Mouse (Mus musculus): ENCODE measurements around the gene Cplx3.

The Cplx3 gene

GRCm38 (mm10) chr9:57606139-57606851 lies at the start of gene Cplx3:
Gene Cplx3 (minus strand): TSS chr9:57606281.
- peak; percentile 54 for DNase-seq (ENCODE audit: low read depth, low spot score)

DNA sequence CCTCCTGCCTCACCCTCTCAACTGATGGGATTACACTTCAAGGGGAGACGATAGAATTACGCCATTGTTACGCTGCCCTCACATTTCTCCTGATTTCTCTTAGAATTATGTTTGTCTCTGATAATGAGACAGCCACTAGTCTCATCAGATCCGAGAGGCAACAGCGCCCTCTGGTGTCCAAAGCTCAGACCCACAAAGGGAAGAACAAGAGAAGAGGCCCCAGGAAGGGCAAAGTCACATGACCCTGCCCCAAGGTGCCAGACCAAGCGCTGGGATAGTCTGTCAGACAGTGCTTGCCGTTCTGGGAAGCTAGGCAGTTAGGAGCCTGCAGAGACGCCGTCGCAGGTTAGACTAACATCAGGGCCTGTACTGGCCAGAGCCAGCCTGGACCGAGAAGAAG lies 49.7 kb upstream of the Cplx3 start:
- peak; percentile 96 for DNase-seq (ENCODE audit: low read depth, low spot score)

DNA sequence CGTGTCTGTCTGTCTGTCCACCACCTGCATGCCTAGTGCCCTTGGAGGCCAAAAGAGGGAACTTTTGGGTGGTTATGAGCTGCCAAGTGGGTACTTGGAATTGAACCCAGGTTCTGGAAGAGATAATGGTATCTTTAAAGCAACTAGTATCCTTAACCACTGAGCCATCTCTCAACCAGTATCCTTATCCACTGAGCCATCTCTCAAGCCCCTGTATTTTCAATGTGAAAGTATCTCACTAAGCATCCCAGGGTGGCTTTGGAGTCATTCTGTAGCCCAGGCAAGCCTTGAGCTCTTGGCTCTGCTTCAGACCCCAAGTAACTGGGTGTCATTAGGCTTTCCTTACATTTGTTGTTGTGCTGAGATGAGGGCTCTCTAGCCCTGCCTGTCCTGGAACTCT lies 48.9 kb upstream of the Cplx3 start:
- peak; percentile 3 for DNase-seq (ENCODE audit: low read depth, low spot score)

DNA sequence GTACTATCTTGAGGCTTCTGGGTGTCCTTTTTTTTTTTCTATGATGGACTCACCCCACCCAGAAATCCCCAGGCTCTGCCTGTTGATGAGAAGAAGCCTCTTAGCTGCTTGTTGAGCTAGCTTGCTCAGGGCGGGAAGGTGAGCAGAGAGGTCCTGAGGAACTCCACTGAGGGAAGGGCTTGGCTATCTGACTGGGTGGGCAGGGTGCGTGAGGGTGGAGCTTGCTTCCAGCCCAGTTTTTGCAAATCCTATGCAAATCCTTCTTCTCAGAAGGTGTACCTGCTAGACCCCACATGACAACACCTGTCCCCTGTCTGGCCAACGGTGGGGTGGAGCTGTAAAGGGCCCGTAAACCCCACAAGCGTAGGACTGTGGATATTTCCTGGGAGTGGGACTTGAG lies 47.2 kb upstream of the Cplx3 start, which contains the start of gene Csk:
Gene Csk, minus strand, starts transcription at position 349 of the 400 bp plus-strand sequence.
- DNase-seq (ENCODE audit: low read depth, low spot score): peak; percentile 26

DNA sequence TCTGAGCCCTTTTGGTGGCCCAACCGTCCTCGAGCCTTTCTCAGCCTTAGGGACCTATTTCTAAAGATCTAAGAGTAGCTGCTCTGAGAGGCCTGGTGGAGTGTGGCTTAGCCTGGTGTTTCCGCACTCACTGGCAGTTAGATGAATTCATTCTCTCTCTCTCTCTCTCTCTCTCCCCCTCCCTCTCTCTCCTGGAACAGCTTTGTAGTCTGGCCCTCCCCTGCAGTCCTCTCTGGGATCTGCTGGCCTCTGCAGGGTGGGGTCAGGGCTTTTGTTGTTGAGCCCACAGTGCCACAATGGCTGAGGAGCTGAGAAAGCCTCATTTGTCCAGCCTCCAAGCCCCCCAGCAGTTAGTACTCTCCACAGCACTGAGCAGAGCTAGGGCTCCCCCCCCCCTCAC lies 46.8 kb upstream of the Cplx3 start:
- peak; percentile 44 for DNase-seq (ENCODE audit: low read depth, low spot score)

DNA sequence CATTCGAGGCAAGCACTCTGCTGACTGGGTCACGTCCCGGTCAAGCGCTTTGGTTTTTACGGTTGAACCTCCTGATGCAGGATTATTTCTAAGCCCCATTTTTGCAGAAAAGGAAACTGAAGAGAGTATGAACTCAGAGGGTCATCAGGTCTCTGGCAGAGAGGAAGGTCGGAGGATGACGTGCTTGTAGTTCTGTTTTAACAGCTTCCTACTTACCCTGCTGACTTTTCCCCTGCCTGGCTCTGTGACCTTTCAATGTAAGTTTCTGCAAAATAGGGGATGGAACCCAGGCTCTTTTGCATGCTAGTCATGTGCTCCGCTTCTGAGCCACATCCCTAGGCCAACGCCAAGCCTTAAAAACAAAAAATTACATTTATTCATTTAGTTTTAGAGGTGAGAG lies 46.3 kb upstream of the Cplx3 start:
- peak; percentile 50 for DNase-seq (ENCODE audit: low read depth, low spot score)

- peak; percentile 72 for DNase-seq (ENCODE audit: low read depth, low spot score)
Observed at GRCm38 (mm10) chr9:57650786-57651311, 44.8 kb upstream of the Cplx3 start.

DNA sequence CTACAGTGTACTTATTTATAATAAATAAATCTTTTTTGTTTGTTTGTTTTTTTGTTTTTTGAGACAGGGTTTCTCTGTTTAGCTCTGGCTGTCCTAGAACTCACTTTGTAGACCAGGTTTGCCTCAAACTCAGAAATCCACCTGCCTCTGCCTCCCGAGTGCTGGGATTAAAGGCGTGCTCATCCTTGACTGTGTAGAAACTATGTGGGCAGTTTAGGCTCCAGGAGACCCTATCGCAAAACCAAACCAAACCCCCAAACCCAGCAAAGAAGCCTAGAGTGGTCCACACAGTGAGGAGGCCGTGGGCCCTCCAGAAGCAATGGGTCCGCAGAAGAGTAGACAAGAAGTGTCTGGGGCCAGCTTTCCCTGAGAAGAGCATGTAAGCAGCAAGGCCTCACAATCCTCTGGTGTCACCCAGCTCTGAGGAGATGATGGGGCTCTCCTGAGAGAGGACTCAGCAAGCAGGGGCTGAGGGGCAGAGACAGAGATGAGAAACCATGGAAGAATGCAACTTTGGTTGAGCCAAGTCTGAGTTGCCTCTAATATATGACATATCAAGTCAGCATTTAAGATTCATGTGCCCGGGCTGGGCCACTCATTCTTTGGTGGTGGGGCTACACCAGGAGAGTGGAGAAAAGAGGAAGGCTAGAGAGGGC lies 44.2 kb upstream of the Cplx3 start:
- DNase-seq (ENCODE audit: low read depth, low spot score): no peak

DNA sequence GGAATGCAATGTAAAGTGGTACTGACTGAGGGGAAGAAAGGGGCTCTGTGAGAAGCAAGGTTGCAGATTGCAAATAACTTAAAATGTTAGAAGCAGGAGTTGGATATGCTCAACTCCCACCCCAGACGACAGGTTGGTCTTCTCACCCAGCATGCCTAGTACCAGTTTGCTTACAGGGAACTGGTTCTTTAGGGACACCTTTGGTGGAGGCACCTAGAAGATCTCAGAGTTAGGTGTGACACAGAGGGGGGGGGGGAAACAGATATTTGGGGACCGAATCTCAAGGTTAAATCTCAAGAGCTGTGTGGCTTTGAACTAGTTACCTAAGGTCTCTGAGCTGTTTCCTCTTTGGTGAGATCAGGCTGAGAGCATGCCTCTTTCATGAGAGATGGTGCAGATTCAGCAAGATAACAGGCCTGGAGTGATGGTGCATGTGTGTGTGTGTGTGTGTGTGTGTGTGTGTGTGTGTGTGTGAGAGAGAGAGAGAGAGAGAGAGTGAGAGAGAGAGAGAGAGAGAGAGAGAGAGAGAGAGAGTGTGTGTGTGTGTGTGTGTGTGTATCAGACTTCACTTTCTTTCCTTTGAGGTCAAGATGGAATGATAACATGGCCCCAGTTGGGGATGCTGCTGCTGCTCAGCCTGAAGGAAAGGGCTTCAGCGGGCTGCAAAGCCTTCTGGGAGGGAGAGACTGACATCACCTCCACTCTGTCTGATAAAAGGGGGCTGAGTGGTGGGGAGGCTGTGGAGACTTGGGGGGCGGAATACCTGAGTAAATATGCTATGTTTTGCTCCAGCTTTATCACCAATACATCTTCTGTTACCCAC lies 41.4 kb upstream of the Cplx3 start:
- DNase-seq (ENCODE audit: low read depth, low spot score): peak; percentile 84

DNA sequence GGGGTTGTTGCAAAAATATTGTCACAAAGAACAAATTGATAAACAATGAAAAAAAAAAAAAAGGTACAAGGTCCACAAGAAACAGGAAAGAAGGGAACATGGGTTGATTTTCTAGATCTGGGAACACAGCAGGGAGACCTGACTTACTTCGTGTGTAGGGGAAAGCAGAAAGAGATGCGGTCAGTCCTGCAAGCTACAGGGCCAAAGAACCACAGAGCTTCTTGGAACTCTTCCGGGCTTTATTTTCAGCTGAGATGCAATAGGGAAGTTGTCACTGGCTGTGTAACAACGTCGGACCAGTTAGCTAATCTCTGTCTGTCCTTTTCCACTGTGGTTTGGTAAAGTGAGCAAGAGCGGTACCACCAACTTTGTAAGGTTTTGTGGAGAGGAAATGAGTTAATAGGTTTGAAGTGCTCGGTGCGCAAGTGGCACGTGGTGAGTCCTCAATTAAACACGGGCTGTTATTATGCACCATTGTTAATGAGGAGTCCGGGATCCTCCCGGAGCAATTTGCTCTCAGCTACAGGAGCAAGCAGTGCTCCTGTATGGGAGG lies 40.5 kb upstream of the Cplx3 start:
- peak; percentile 77 for DNase-seq (ENCODE audit: low read depth, low spot score)

DNA sequence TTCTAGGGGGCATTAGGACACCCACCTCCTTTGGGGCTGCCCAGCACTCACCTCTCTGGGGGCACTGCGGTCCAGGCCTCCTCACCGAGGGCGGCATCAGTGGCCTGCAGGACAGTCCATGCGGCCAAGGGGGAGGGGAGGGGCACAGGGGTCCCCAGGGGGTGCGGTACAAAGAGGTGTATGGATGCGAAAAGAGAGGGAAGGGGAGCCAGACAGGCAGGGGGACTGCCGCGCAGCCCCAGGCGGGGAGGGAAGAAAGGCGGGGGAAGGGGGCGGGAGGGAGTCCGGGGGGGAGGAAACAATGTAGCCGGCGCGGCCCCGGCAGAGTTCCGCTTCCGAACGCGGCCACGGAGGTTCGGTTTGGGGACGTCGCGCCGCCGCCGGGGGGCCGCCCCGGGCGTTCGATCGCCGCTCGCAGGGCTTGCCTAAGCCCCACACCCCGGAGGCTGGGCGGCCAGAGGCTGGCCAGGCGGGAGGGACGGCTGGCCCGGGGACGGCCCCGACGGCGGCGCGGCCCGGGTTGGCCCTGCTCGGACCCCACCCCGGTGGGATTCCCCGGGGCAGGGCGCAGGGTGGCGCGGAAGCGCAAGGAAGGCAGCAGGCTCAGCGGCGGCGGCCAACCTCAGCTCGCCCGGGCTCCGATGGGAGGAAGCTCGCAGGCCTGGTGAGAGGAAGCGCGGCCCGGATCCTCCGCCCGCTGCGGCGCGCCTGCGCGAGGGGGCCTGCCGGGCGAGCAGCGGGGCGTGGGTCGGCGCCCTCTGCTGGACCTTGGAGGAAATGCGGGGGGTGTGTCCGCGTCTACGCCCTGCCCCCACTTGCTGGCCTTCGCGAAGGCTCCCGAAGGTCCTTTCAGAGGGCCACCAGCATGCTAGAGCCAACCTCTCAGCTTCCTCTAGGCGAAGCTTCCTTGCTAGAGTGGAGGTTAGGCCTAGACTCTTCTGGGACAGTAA lies 39.1 kb upstream of the Cplx3 start:
- DNase-seq (ENCODE audit: low read depth, low spot score): peak; percentile 97

DNA sequence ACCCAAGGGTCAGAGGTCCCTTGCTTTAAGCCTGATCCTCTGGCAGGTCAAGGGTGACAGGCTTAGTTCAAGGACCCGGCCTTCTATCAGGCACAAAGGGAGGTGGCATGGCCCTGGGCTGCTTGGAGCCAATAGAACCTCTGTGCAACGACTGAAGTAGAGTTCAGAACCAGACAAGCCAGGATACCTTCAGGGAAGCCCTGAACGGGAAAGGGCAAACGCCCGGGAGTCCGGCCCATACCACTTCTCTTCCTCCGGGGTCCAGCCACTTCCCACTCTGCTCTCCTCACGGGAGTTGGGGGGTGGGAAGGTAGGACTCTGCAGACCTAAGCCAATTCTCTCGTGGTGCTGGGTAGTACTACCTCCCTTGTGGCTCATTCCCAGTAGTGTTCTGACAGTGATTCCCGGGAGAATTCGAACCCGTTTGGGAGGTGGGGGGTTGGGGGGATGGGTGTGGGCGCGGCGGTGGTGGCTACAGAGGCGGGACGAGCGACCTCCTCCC lies 38.4 kb upstream of the Cplx3 start:
- no peak for DNase-seq (ENCODE audit: low read depth, low spot score)

DNA sequence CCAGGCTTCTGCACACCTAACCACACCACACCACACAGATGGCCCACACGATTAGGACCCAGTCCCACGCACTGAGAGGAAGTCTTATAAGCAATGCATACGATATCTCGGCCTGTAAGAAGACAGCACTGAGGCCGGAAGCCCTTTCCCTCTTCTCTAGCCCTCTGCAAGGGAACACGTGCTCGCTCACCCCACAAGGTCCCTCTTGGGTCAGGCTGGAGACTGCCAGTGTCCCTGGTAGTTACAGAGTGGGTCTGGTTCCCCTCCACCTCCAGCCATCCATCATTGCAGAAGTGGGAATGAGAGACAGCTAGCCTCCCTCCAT lies 37.7 kb upstream of the Cplx3 start:
- DNase-seq (ENCODE audit: low read depth, low spot score): peak; percentile 66

DNA sequence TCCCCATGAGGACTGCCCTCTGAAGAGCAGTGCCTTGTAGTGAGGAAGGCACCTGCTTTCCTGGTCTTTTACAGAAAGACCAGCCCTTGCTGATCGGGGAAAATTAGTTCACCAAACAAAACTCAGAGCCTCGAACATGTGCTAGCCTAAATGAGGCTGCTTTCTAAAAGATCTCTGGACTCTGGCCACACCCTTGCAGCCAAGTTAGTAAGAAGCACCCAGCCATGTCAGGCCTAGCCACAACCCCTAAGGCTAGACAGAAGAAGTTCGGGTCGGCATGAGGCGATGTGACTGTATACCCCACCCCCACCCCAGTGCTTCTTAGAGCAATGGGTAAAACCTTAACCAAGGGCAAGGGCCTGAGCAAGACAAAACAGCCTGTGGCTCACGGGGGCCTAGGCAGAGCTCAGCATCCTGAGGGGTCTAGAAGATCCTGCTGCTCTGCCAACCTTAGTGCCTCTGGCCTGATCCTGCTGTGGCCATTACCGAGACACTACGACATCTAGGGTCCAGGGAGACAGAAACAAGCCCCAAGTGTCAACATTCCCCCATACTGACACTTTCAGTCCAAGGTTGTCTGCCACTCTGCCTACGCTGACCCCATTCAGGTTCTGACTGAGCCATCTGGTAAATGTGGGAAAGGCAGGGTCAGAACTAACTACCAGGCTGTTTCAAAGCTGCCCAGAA lies 37.2 kb upstream of the Cplx3 start:
- DNase-seq (ENCODE audit: low read depth, low spot score): no peak

- peak; percentile 72 for DNase-seq (ENCODE audit: low read depth, low spot score)
Observed at GRCm38 (mm10) chr9:57641775-57642550, 35.9 kb upstream of the Cplx3 start.

GRCm38 (mm10) chr9:57641022-57641421 lies 34.9 kb upstream of the Cplx3 start:
- no peak for DNase-seq (ENCODE audit: low read depth, low spot score)

DNA sequence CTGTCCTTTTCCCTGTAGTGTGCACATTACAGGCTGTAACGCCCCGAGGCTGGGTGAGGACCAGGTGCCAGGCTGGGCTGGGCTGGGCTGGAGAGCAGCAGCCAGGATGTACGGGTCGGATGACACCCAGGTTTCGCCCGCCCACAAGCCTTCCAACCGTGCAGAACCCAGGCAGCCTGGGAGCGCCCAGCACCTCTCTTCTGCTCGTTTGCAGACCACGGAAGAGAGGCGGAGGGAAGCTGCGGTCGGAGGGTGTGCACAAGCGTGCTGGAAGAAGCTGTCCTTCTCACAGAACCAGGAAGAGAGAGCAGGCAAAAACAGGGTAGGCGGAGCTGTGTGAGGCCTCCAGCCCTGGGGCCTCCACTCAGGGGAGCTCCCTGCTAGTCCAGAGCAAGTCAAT lies 34.3 kb upstream of the Cplx3 start:
- peak; percentile 92 for DNase-seq (ENCODE audit: low read depth, low spot score)

DNA sequence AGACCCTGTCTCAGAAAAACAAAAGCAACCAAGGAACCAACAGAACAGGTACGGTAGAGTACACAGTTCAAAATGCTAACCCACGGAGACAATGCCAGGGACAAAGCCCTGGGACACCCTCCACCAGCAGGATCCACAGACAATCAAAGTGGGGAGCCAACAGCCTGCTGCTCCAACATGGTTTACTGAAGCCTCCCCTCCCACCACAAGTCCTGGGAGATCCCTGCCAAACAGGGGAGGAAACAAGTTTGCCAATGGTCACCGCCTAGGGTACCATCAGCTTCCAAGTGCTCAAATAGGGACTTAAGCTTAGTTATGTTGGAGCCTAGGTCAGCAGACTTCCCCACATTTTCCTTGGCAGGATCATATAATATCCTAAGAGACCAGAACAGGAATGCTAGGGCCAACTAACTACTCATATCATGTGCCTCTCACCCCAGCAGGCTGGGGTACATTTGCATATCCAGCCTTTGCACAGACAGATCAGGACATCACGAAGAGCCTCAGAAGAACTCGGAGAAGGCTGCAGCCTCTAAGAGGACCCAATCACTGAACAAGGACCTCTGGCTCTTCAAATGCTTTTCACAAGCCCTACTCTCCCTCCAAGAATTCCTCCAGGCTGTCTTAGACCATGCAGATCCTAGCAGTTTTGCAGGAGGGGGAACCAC lies 33.7 kb upstream of the Cplx3 start:
- DNase-seq (ENCODE audit: low read depth, low spot score): no peak
